Mouse (Mus musculus): ENCODE results near the gene Trappc6a. TPM values are rescaled to one million over a fixed set of nuclear protein-coding genes. Genes with fewer than 3 reads are reported as not detected.
A peak's percentile ranks its signal among the peaks of the same experiment; 100 is the strongest.

Trappc6a gene
- polyA plus RNA-seq, 1 experiment: 62.1 TPM

DNA sequence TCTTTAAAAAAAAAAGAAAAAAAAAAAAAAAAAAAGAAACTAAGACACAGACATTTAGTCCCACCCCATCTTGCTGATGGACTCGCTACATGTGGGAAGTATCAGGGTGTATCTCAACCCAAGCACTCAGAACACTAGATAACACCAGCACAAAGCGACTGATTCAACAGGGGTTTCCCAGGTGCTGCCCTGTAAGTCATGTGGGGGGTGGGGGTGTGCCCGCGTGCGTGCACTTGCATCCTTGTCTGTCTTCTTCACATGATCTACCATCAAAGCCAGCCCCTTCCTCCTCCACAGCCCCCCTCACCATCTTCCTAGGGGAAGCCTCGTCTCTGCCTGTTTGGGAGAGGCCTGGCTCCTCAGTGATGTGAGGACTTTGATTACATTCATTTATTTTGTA, 4.2 kb downstream of the Trappc6a start:
- H3K4me3 ChIP-seq (ENCODE audit: control insufficient read depth, low read depth, low read length): no peak overlapping the region
- H3K27ac ChIP-seq (ENCODE audit: control insufficient read depth, insufficient read depth, low read depth, low read length): no peak overlapping the region
- H3K27me3 ChIP-seq (ENCODE audit: control insufficient read depth, insufficient read depth, low read length): no peaks in the 10 kb centered on the region
- H3K36me3 ChIP-seq (ENCODE audit: control insufficient read depth, insufficient read depth, low read length): no peaks in the 10 kb centered on the region
- H3K4me1 ChIP-seq (ENCODE audit: control insufficient read depth, insufficient read depth, low read length): peaks cover 12% of the 10 kb centered on the region
- TF ChIP-seq POLR2A (IDR thresholded peaks at IDR 0.05; ENCODE audit: control insufficient read depth, low read depth, low read length) (no peak), CTCF (IDR thresholded peaks at IDR 0.05; ENCODE audit: control insufficient read depth, insufficient read depth, insufficient replicate concordance, low read depth, low read length) (no peak)

DNA sequence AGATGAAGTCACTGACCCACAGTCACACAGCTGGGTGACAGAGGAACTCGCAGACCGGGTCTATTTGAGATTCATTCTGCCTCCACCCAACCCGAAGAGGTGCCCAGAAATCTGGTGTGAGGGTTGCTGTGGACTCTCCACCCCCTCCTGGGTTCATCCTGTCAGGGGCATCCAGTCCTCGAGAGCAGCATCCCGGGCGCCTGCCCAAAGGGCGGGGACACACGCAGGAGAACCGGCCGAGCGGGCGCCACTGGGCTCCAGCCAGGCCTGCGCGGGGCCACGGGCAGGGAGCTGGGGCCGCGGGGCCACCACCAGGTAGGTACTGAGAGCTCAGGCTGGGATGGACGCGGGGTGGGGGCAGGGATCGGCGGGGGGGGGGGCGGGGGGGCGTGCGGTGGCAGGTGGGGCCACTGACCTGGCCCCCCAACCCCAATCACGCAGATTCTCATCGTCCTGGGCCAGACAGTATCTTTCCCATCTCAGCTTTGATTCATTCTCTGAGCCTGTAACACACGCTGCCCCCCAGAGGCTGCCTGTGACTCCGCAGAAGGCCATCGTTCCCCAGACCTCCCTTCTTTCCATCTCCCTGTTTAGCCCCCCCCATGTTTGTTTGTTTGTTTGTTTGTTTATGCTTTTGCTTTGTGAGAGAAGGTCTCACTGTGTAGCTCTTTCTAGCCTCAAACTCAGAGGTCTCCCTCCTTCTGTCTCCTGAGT, 9.6 kb downstream of the Trappc6a start, which contains the start of gene Nkpd1:
Gene Nkpd1 (plus strand): TSS at position 187 of the 714 bp plus-strand sequence.
- Histone ChIP-seq H3K4me1 (ENCODE audit: control insufficient read depth, insufficient read depth, low read length) (peaks cover 16% of the 10 kb centered on the region), H3K27me3 (ENCODE audit: control insufficient read depth, insufficient read depth, low read length) (no peaks in the 10 kb centered on the region), H3K36me3 (ENCODE audit: control insufficient read depth, insufficient read depth, low read length) (no peaks in the 10 kb centered on the region), H3K27ac (ENCODE audit: control insufficient read depth, insufficient read depth, low read depth, low read length) (no peak within 1 kb of the TSS), H3K4me3 (ENCODE audit: control insufficient read depth, low read depth, low read length) (no peak within 1 kb of the TSS)
- TF ChIP-seq POLR2A (IDR thresholded peaks at IDR 0.05; ENCODE audit: control insufficient read depth, low read depth, low read length) (no peak), CTCF (IDR thresholded peaks at IDR 0.05; ENCODE audit: control insufficient read depth, insufficient read depth, insufficient replicate concordance, low read depth, low read length) (peak; percentile 21; the same call in 1 of the 2 replicates)

DNA sequence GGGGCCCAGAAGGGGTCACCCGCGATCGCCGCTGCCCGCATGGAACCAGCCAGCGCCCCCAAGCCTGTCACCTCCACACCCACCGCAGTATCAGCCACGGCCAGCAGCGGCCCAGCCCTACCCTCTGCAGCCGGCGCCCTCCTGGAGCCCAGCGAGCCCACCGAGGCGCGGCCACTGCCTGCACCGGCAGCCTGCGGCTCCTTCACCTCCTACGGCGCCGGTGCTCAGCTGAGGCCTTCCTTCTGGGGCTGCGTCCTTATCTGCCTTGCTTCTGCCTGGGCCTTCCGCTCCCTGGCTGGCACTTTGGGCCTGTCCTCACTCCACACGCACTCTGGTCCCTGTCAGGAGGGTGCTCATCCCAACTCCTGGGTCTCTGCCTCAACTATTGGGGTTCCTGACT, 11.8 kb downstream of the Trappc6a start:
- peaks cover 33% of the 10 kb centered on the region for H3K4me1 ChIP-seq (ENCODE audit: control insufficient read depth, insufficient read depth, low read length)
- no peak overlapping the region for H3K4me3 ChIP-seq (ENCODE audit: control insufficient read depth, low read depth, low read length)
- TF ChIP-seq POLR2A (IDR thresholded peaks at IDR 0.05; ENCODE audit: control insufficient read depth, low read depth, low read length) (no peak), CTCF (IDR thresholded peaks at IDR 0.05; ENCODE audit: control insufficient read depth, insufficient read depth, insufficient replicate concordance, low read depth, low read length) (no peak)
- no peak overlapping the region for H3K27ac ChIP-seq (ENCODE audit: control insufficient read depth, insufficient read depth, low read depth, low read length)
- H3K27me3 ChIP-seq (ENCODE audit: control insufficient read depth, insufficient read depth, low read length): no peaks in the 10 kb centered on the region
- no peaks in the 10 kb centered on the region for H3K36me3 ChIP-seq (ENCODE audit: control insufficient read depth, insufficient read depth, low read length)

DNA sequence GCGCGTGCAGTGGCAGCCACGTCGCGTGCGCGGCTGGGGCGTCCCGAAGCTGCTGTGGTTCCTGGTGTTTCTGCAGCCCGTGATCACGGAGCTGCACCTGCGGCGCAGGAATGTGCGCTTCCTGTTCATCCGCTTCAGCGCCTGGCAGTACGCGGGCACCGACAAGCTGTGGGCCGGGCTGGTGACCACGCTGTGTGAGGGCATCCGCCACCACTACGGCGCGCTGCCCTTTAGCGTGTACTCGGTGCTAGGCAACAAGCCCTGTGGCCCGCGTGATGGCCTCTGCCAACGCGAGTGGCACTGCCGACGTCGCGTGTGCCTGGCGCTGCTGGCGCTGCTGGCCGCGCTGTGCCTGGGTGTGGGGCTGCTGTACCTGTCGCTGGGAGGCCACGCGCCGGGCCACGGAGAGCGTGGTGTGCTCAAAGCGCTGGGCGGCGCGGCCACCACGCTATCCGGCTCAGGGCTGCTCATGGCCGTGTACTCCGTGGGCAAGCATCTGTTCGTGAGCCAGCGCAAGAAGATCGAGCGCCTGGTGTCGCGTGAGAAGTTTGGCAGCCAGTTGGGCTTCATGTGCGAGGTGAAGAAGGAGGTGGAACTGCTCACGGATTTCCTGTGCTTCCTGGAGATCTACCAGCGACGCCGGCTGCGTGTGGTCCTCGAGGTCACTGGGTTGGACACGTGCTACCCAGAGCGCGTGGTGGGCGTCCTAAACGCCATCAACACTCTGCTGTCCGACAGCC, 15.0 kb downstream of the Trappc6a start:
- Histone ChIP-seq H3K4me3 (ENCODE audit: control insufficient read depth, low read depth, low read length) (peak overlapping the region; percentile 69), H3K4me1 (ENCODE audit: control insufficient read depth, insufficient read depth, low read length) (peaks cover 28% of the 10 kb centered on the region), H3K36me3 (ENCODE audit: control insufficient read depth, insufficient read depth, low read length) (no peaks in the 10 kb centered on the region), H3K27me3 (ENCODE audit: control insufficient read depth, insufficient read depth, low read length) (no peaks in the 10 kb centered on the region), H3K27ac (ENCODE audit: control insufficient read depth, insufficient read depth, low read depth, low read length) (no peak overlapping the region)
- TF ChIP-seq CTCF (IDR thresholded peaks at IDR 0.05; ENCODE audit: control insufficient read depth, insufficient read depth, insufficient replicate concordance, low read depth, low read length): no peak
- TF ChIP-seq POLR2A (IDR thresholded peaks at IDR 0.05; ENCODE audit: control insufficient read depth, low read depth, low read length): no peak

DNA sequence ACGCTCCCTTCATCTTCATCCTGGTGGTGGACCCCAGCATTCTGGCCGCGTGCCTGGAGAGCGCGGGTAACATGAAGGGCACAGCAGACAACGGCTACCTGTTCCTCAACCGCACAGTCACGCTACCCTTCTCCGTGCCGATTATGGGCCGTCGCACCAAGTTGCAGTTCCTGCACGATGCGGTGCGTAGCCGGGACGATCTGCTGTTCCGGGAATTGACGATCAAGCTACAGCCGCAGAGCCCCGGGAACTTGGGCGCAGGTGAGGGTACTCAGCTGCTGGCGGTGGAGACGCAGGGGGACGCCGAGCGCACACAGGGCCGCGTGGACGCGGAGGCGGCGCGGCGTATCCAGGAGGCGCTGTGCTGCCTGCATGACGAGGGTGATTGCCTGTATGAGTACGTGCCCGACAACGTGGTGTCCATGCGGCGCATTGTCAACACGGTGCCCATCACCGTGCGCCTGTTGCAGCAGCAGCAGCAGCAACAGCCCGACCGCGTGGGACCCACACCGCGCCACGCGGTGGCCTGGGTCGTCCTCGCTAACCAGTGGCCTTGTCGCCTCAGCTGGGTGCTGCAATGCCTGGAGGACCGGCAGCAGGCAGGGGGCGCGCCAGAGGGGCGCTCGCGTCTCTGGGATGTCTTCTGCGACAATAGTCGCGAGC, 15.7 kb downstream of the Trappc6a start:
- Histone ChIP-seq H3K27me3 (ENCODE audit: control insufficient read depth, insufficient read depth, low read length) (no peaks in the 10 kb centered on the region), H3K4me3 (ENCODE audit: control insufficient read depth, low read depth, low read length) (peak overlapping the region; percentile 69), H3K36me3 (ENCODE audit: control insufficient read depth, insufficient read depth, low read length) (no peaks in the 10 kb centered on the region), H3K4me1 (ENCODE audit: control insufficient read depth, insufficient read depth, low read length) (peaks cover 28% of the 10 kb centered on the region), H3K27ac (ENCODE audit: control insufficient read depth, insufficient read depth, low read depth, low read length) (no peak overlapping the region)
- TF ChIP-seq POLR2A (IDR thresholded peaks at IDR 0.05; ENCODE audit: control insufficient read depth, low read depth, low read length) (no peak), CTCF (IDR thresholded peaks at IDR 0.05; ENCODE audit: control insufficient read depth, insufficient read depth, insufficient replicate concordance, low read depth, low read length) (peak; percentile 8; the same call in 1 of the 2 replicates)

DNA sequence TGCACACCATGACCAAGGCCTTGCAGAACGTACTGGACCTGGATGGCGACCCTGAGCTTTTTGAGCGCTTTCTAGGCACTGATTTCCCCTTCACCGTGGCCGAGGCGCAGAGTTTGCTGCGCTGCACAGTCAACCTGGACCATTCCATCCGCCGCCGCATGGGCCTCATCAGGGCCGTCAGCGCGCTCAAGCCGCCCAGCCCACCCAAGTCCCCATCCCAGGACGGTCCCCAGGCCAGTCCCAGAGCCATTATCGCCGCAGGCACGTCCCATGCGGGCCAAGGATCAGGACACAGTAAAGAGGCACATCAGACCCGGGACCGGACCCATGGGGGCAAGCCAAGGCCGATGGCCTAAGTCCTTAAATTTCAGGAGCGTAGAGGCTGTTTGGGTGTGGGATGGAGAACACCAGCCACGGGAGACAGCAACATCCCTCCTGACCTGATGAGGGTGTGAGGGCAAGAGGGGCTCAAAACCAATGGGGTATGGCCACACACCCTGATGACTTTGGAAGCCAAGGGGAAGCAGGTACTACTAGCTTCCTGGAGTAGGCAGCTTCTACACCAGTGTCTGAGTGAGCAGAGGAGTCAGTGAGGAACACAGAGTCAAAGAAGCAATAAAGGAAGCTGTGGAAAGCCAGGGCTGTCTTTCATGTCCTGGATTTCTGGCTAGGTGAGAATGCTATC, 16.4 kb downstream of the Trappc6a start:
- Histone ChIP-seq H3K4me3 (ENCODE audit: control insufficient read depth, low read depth, low read length) (peak overlapping the region; percentile 69), H3K27me3 (ENCODE audit: control insufficient read depth, insufficient read depth, low read length) (no peaks in the 10 kb centered on the region), H3K4me1 (ENCODE audit: control insufficient read depth, insufficient read depth, low read length) (peaks cover 27% of the 10 kb centered on the region), H3K36me3 (ENCODE audit: control insufficient read depth, insufficient read depth, low read length) (no peaks in the 10 kb centered on the region), H3K27ac (ENCODE audit: control insufficient read depth, insufficient read depth, low read depth, low read length) (no peak overlapping the region)
- no peak for TF ChIP-seq CTCF (IDR thresholded peaks at IDR 0.05; ENCODE audit: control insufficient read depth, insufficient read depth, insufficient replicate concordance, low read depth, low read length)
- no peak for TF ChIP-seq POLR2A (IDR thresholded peaks at IDR 0.05; ENCODE audit: control insufficient read depth, low read depth, low read length)
